In genomic region chr19:12759656-12760055, GRCm38 (mm10) we compare ENCODE assay signal across 8 mouse cellular contexts. TPM values are rescaled to one million over a fixed set of nuclear protein-coding genes. Genes with fewer than 3 reads are reported as not detected.
DNase-seq lines count a peak whose midpoint lies in the region; ATAC-seq lines count a peak whose summit lies in the region.

No protein-coding gene starts in this region.

- peak; percentile 53; the same call in 1 of the 2 replicates for ATAC-seq in hindbrain, embryonic 14.5 days (ENCODE audit: low FRiP score)
- no peak for ATAC-seq in hindbrain, embryonic 11.5 days (ENCODE audit: low FRiP score)
- no peak for ATAC-seq in CD4-positive, CD25-positive, alpha-beta regulatory T cell, adult 4 months

- peaks cover 22% of the 10 kb centered on the region for H3K36me3 ChIP-seq in hindbrain, embryonic 14.5 days (replicated peaks; ENCODE audit: control insufficient read depth, insufficient read depth)
- peaks cover 5% of the 10 kb centered on the region; the same call in 1 of the 2 replicates for H3K36me3 ChIP-seq in hindbrain, embryonic 11.5 days (ENCODE audit: control insufficient read depth, insufficient read depth, low read length)

- H3K27me3 ChIP-seq in hindbrain, embryonic 14.5 days (ENCODE audit: control insufficient read depth, insufficient read depth, low read length) = no peaks in the 10 kb centered on the region
- H3K27me3 ChIP-seq in hindbrain, embryonic 11.5 days (ENCODE audit: control insufficient read depth, insufficient read depth, low read length) = no peaks in the 10 kb centered on the region

- no peak overlapping the region for H3K4me2 ChIP-seq in hindbrain, embryonic 14.5 days (replicated peaks)
- no peak overlapping the region for H3K4me2 ChIP-seq in hindbrain, embryonic 11.5 days (replicated peaks; ENCODE audit: low read depth, low read length)

- H3K4me3 ChIP-seq in hindbrain, embryonic 14.5 days (replicated peaks; ENCODE audit: low read length) = no peak overlapping the region
- no peak overlapping the region for H3K4me3 ChIP-seq in hindbrain, embryonic 11.5 days (ENCODE audit: low read depth, low read length)

- no peaks in the 10 kb centered on the region for H3K4me1 ChIP-seq in hindbrain, embryonic 14.5 days (replicated peaks; ENCODE audit: control insufficient read depth, insufficient read depth, low read length)
- no peaks in the 10 kb centered on the region for H3K4me1 ChIP-seq in hindbrain, embryonic 11.5 days (replicated peaks; ENCODE audit: control insufficient read depth, insufficient read depth, low read length)

- no peak for DNase-seq in hindbrain, embryonic 14.5 days (ENCODE audit: low spot score)
- DNase-seq in hindbrain, embryonic 11.5 days (ENCODE audit: low spot score) = no peak
- peak; percentile 81 for DNase-seq in brain, adult 2 months (ENCODE audit: low read depth, low spot score)
- peak; percentile 35 to 55 for DNase-seq in frontal cortex, postnatal 36 days (ENCODE audit: low spot score in 2 of 2)
- peak; percentile 17 for DNase-seq in layer of hippocampus, adult 9-10 months (ENCODE audit: low spot score)
- DNase-seq in retina, postnatal 7 days (ENCODE audit: low read depth, low spot score) = peak; percentile 27
- no peak for DNase-seq in embryo, embryonic 9.5 days (ENCODE audit: extremely low spot score)

- no peak overlapping the region for H3K27ac ChIP-seq in hindbrain, embryonic 14.5 days
- no peak overlapping the region for H3K27ac ChIP-seq in hindbrain, embryonic 11.5 days (ENCODE audit: low read depth, low read length)

- 73% methylated on average over 2 of the region's 2 CpGs for WGBS in hindbrain, embryonic 14.5 days
- WGBS in hindbrain, embryonic 11.5 days = 80% methylated on average over 2 of the region's 2 CpGs

- H3K9ac ChIP-seq in hindbrain, embryonic 14.5 days = no peak overlapping the region
- no peak overlapping the region for H3K9ac ChIP-seq in hindbrain, embryonic 11.5 days (ENCODE audit: low read depth, low read length)

- no peaks in the 10 kb centered on the region for H3K9me3 ChIP-seq in hindbrain, embryonic 14.5 days (ENCODE audit: control insufficient read depth, low read length)
- H3K9me3 ChIP-seq in hindbrain, embryonic 11.5 days (ENCODE audit: control insufficient read depth, low read length) = no peaks in the 10 kb centered on the region

RNA-seq across cellular contexts. Expression of gene Cntf, which starts 5.8 kb away (rescaled TPM):
- polyA plus RNA-seq in hindbrain, embryonic 14.5 days (2014; fragmentation: Nextera tagmentation; extraction: Ambion mirVana) = 0.39 TPM in 1 of 2 replicates, not detected in the other
- polyA plus RNA-seq in hindbrain, embryonic 11.5 days (2014; fragmentation: Nextera tagmentation; extraction: Ambion mirVana) = 1.1 and 1.2 TPM in 2 replicates
- polyA plus RNA-seq in CD4-positive, CD25-positive, alpha-beta regulatory T cell, adult 4 months (2017; shearing (Covaris generic)) = 1 to 10 TPM; 2.9 to 3.4 TPM

RNA-seq across cellular contexts. Expression of gene Zfp91, which starts 36.3 kb away (rescaled TPM):
- 8.5 and 9.6 TPM in 2 replicates for polyA plus RNA-seq in hindbrain, embryonic 14.5 days (2014; fragmentation: Nextera tagmentation; extraction: Ambion mirVana)
- polyA plus RNA-seq in hindbrain, embryonic 11.5 days (2014; fragmentation: Nextera tagmentation; extraction: Ambion mirVana) = 12.2 and 15.8 TPM in 2 replicates
- polyA plus RNA-seq in CD4-positive, CD25-positive, alpha-beta regulatory T cell, adult 4 months (2017; shearing (Covaris generic)) = 10 to 100 TPM; 21.2 to 22.9 TPM

RNA-seq across cellular contexts. Expression of gene Lpxn, which starts 36.3 kb away (rescaled TPM):
- 0.83 and 1.1 TPM in 2 replicates for polyA plus RNA-seq in hindbrain, embryonic 14.5 days (2014; fragmentation: Nextera tagmentation; extraction: Ambion mirVana)
- 1.4 TPM in 2 replicates for polyA plus RNA-seq in hindbrain, embryonic 11.5 days (2014; fragmentation: Nextera tagmentation; extraction: Ambion mirVana)
- polyA plus RNA-seq in CD4-positive, CD25-positive, alpha-beta regulatory T cell, adult 4 months (2017; shearing (Covaris generic)) = 100 to 1,000 TPM; 220 to 255 TPM

Comparison
In these comparisons a context has a peak if more than half of its experiments do, and no peak if none do; other contexts are left out.
1. DNase-seq: peak in brain, adult 2 months (single experiment), frontal cortex, postnatal 36 days (2 of 2), layer of hippocampus, adult 9-10 months (single experiment) and retina, postnatal 7 days (single experiment); none in hindbrain, embryonic 14.5 days (single experiment), hindbrain, embryonic 11.5 days (single experiment) and embryo, embryonic 9.5 days (single experiment).
2. RNA of gene Lpxn, which starts 36.3 kb away (polyA plus RNA-seq): 220 to 255 TPM in CD4-positive, CD25-positive, alpha-beta regulatory T cell, adult 4 months; 1.4 TPM in hindbrain, embryonic 11.5 days and 0.83 to 1.1 TPM in hindbrain, embryonic 14.5 days; every median in the first group is over 10 times any median in the second.